Mouse (Mus musculus): ENCODE results near the gene Npc1l1.
"Not testable (repeated sequence)": the region's sequence is repeated elsewhere in the genome, so short reads cannot be mapped to it uniquely, and the experiment has no call there.

Npc1l1 gene

DNA sequence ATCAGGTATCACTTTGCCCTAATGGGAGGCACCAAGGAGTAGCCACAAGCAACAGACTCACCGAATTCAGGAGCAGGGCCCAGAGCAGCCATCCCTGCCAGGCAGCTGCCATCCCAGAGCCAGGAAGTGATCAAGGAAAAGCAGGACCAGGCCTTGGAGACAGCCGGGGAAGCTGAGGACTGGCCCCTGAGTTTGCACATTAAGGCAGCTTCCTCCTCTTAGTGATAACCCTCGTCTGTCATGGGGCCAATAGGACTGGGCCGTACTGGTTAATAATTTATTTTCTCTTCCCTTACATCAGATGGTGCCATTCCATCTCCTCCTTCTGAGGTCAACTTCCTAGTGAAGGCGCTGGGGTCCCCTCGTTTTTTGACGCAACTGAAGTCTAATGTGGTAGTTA is at the start of gene Npc1l1:
Gene Npc1l1 (minus strand): TSS at position 132 of the 400 bp plus-strand sequence.
- no peak for DNase-seq

DNA sequence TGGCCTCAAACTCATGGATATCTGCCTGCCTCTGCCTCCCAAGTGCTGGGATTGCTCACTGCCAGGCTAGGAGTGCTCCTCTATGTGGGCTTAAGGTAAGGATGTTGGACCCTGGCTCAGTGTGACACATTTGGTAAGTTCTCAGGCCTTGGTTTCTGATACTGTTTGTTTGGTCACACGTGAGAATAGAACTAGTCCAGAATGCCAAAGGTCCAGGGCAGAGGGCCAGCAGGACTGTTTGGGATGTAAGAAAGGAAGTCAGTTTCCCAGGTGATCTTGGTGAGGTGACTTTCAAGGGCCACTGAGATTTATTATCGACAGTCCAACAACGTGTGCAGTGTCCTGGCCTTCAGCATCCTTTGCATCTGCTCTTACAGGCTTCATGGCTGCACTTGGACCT is 46.5 kb upstream of the Npc1l1 start:
- no peak for DNase-seq

DNA sequence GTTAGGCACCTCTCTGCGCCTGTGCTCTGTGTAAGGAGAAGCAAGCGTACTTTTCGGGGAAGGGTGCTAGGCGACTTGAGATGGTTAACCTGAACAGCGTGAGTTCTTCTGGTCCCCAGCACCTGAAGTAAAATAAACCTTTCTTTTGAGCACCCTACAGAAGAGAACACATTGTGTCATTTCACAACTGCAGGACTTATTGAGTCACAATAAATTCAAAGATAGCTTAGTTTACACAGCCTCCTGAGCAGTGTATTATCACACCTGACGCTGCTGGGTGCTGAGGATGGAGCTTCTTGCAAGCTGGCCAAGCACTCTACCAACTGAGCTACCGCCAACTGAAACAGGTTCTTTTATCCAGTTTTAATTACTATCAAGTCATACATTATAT is 45.1 kb upstream of the Npc1l1 start:
- no peak for DNase-seq

DNA sequence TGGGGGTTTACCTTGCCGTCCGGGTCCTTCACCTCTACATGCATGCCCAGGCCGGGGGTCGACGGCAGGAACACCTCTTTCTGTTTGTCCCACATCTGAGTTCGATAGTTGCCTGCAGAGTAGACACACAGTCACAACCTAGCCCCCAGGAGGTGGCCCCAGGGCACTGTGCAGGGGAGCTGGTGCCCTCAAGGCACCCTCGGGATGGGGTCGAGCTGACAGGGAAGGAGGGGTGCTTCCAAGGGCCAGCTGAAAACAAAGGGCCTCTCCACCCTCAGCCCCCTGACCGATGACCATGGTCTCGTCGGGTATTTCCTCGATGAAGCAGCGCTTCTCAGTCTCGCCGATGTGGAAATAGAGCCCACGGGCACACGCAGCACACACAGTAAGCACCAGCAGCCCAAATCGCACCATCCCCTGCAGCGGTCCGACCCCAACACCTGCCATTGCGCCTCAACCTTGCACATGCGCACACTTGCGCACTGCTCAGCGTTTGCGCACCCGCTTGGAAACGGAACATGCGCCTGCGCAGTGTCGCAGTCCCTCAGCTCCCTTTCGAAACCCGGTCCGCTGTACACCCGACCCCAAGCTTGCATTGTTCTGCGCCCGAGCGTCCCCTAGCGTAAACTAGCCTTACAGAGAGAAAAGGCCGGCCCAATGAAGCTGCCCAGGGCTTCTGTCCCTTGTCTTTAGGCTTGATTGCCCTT is 44.6 kb upstream of the Npc1l1 start, which contains the start of gene Tmed4:
Gene Tmed4 (minus strand): TSS at position 484 of the 707 bp plus-strand sequence.
- DNase-seq: peak; percentile 99

DNA sequence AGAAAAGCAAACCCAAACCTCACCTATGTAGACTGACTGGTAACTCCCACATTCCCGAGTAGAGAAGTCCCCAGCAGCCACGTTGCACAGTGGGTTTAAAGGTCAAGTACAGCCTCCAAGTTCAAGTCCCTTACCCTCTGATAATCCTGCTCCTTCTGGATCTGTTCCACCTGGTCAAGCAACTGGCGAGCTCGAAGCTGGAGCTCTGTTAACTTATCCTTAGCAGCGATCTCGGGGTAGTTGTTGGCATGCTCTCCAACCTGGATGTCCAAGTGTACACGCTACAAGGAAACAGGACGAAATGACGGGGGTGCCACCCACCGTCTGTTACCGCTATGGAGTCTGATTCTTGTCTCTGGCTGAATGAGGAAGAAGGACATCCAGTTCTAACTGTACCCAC is 43.7 kb upstream of the Npc1l1 start:
- DNase-seq: no peak

DNA sequence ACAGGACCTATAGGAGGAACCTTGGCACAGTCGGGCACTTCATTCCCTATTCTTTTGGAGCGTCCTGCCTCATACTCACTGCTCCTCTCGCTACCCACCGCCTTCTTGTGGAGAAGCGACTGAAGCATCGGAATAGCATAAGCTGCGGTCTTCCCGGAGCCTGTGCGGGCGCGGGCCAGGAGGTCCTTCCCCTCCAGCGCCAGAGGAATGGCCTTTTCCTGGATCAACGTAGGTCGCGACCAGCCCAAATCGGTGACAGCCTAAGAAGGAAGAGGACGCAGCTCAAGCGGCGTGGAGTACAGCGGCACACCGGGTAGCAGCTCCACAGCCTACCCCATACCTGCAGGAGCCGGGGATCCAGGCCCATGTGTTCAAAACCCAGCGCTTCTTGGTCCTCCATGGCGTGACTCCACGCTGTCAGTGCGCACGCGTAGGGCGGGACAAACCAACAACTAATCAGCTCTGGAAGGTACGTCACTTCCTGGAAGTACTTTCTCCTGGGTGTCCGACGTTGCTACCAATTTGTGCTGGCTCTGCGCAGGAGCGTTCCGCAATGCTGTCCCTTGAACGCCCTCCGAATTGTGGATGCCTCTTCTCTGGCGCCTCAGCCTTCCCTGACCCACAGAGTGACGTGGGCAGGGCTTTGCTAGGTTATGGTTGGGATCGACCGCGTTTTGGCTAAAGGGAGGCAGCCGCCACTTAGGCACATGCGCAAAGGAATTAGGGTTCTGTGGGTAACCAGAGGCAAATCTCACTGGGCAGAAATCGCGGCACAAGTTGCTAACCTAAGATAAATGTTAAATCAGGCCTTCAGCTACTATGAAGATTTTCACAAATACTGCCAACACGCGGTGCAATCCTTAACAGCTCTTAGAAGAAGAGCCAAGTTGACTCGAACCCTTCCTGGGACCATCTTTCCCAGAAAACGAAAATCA is 37.6 kb upstream of the Npc1l1 start, which contains the start of gene Ddx56:
Gene Ddx56 (minus strand): TSS at position 453 of the 935 bp plus-strand sequence.
- peak; percentile 91 for DNase-seq

DNA sequence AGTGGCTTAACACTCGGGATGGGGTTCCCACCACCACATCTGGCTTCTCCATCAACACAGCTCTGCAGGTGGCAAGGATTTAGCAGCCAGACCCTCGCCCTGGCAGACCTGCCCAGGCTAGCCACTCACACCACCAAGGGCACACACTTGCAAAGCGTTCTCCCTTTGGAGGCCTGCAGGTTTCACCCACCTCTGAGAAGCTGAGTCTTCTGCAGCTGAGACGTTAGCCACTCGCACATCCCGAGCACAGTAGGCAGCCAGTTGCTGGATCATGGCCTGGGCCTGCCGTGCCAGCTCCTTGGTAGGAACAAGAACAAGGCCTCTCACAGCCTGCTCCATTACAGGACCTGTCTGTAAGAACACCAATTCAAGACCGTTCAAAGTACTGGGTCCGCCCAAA is 36.7 kb upstream of the Npc1l1 start:
- no peak for DNase-seq

DNA sequence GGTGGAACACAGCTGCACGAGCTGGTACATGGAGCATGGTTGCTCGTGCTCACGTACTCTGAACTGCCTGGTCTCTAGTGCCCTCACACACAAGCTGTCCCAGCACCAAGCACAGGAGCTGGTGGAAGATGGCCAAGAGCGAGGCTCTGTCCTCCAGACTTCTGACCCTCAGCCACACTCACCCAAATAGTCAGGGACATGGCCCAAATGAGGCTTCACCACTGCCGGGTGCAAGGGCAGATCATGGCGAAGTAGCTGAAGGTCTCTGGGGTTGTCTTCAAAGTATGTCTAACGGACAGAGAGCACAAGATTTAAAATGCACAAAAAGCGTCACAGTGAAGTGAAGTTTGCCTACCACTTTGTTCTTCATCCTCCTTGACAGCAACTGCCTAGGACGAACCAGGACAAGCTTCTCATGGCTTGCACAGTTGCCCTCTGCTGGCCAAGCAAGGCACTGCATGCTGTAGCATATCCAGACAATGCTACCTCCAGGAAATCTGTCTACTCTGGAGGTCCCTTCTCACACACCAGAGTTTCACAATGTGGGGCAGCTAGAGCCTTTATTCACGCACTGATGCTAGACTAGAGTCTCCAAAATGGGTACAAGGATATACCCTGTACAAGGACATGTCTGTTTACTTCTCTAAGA is 31.6 kb upstream of the Npc1l1 start:
- peak; percentile 75 for DNase-seq

DNA sequence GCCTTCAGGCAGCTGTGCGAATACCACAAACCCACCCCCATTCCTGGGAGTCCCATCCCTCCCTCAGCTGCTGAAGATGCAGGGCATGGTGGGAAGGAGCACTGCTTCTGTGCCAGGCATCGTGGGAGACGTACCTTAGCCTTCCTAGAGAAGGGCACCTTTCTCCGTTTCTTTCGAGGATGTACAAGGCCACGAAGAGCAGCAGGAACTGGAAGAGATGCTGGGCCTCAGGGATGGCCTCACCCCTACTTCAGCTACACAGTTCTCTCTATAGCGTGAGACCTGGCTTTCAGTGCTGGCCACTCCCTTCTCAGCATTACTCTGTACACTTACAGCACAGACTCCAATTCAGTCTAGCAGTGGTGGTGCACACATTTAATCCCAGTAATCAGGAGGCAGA is 29.5 kb upstream of the Npc1l1 start:
- DNase-seq: no peak

DNA sequence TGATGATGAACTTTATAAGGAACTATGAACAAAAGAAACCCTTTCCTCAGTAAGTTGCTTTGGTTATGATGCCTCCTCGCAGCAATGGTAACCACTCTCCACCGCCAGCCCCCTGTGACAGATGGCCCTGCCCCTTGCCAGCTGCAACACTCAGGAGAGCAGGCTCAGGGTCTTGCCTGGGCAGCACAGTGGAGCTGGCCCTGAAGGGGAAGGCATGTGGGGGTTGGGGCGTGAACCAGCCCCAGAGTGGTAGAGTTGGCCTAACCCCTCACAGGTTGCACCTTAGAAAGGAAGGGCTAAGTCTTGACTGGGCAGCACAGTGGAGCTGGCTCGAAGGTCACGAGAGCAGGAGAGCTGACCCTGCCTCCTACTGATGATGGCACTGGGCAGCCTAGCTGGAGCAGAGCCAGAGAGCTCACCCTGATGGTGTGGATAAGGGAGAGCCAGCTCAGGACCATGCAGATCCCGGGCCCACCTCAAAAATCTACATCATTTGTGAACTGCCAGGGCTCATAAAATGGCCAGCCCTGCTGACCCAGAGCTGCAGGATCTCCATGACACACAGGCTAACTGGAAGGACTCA is 26.6 kb upstream of the Npc1l1 start:
- no peak for DNase-seq

DNA sequence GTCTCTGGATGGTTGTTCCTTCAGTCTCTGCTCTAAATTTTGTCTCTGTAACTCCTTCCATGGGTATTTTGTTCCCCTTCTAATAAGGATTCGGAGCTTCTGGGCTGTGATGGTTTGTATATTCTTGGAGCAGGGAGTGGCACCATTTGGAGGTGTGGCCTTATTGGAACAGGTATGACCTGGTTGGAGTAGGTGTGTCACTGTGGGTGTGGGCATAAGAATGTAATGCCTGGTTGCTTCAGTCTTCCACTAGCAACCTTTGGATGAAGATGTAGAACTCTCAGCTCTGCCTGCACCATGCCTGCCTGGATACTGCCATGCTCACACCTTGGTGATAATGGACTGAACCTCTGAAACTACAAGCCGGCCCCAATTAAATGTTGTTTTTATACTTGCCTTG is 24.7 kb upstream of the Npc1l1 start:
- not testable (repeated sequence) for DNase-seq

DNA sequence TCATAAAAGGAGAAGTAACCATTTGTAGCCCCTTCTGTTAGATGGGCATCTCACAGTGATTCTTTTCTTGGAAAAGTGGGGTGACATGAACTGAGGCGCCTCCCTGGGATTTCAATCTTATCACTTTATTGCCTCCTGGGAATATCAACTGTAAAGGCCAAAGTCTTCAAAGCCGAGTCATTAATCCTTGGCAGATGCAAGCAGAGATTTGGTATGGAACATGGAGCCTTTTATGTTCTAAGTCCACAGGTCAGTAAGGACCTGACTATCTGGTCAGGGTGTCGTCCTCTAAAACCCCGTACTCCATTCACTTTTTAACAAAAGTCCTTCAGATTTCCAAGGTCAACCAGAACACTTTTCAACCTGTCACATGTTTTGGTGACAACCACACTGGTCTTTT is 22.9 kb upstream of the Npc1l1 start:
- no peak for DNase-seq

DNA sequence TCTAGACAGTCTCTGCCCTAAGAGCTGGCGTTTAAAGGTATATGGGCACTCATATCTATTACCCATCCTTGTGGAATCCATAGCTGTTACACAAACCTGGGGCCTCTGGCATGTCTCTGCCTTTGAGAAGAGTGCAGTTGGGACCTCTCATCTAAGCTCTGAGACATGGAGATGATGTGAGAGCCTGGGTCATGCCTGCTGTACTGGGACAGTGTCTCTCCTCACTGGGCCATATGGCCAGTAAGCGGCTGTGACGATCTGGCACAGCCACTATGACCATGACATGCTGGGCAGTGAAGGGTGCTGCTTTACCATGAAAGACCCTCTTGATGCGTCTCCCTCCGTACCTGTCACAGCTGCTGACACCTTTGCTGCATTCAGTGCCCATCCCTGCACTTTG is 22.3 kb upstream of the Npc1l1 start:
- no peak for DNase-seq

DNA sequence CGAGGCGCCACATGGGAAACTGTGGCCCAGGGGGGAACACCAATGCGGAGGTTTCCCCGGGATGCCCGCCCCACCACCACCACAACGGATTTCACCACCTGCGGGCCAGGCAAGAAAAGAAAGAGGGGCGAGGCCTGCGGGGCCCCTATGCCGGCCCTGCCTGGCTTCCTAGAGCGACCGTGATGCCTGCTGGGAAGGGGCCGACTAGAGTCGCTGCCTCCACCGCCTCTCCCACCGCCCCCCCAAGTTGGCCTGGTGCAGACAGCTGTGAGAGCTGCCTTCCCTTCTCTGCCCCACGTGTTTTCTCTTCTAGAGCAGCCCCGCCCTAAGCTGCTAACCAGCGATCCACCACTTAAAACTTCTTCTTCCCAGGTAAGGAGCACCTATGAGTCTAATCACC is 14.8 kb upstream of the Npc1l1 start:
- no peak for DNase-seq

DNA sequence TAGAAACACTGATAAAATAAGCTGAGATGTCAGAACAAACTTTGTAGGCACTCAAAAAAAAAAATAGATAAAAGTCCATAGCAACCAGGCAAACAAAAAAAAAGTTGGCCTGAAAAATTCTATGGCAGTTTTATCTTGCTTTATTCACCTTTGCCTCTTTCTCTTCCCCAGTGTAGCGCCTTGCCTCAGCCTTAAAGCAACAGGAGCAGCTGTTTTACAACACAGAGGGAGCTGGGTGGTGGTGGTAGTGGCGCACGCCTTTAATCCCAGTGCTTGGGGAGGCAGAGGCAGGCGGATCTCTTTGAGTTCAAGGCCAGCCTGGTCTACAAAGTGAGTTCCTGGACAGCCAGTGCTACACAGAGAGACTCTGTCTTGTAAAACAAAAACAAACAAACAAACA is 3.1 kb upstream of the Npc1l1 start:
- no peak for DNase-seq

DNA sequence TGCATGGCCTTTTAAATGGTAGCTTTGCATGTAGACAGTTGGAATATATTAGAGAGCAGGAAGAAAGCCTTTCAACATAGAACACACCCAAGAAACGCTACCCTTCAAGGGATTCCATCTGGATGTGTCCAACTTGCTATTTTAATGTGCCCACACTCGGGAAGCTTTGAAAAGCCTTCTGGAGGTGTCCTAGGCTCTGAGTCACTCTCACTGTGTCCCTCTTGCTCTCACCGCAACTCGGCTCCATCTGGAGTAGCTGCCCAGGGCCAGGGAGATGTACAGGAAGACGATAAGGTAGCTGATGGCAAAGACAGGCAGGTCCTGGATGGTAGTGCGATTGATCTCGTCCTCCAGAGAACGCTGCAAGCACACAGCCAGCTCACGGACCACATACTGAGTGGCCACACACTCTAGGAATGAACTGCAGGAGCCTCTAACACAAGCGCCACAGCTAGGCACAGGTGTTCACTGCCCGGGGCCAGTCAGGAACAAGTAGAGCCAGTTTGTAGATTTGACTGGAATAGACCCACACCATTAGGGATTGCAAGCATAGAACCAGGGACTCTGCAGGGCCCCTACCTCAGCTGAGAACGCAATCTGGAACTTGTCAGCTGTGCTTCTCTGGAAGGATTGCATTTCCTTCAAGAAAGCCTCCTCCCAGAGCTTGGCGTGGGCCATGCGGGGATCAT is 5.3 kb downstream of the Npc1l1 start:
- no peak for DNase-seq

DNA sequence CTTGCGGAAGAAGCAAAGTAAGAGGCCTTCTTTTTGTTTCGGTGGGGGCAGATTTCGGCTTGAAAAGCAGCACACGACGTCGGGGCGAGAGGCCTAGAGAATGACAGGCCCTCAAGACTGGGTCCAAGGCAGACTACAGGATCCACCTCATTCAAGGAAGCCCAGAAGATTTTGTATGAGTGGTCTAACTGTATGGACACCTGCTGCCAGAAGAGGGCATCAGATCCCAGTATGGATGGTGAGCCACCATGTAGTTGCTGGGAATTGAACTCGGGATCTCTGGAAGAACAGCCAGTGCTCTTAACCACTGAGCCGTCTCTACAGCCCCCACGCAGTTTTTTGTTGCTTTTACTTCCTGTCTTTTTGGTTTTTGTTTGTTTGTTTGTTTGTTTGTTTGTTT is 7.8 kb downstream of the Npc1l1 start:
- no peak for DNase-seq

DNA sequence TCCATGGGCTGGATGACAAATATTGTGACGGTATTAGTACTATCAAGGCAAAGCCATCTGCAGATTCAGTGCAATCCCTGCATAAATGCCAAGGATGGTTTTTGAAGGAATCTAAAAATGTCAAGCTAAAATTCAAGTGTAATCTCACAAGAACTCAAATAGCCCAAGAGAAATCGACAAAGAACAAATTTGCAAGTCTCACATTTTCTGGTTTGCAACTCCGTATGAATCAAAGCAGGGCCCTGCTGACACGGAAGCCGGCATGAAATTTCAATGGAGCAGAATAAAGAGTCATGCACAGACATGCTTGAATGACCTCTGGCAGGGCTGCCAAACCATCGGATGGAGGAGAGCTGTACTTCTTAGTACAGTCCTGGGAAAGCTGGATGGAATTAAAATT is 10.0 kb downstream of the Npc1l1 start:
- DNase-seq: no peak

DNA sequence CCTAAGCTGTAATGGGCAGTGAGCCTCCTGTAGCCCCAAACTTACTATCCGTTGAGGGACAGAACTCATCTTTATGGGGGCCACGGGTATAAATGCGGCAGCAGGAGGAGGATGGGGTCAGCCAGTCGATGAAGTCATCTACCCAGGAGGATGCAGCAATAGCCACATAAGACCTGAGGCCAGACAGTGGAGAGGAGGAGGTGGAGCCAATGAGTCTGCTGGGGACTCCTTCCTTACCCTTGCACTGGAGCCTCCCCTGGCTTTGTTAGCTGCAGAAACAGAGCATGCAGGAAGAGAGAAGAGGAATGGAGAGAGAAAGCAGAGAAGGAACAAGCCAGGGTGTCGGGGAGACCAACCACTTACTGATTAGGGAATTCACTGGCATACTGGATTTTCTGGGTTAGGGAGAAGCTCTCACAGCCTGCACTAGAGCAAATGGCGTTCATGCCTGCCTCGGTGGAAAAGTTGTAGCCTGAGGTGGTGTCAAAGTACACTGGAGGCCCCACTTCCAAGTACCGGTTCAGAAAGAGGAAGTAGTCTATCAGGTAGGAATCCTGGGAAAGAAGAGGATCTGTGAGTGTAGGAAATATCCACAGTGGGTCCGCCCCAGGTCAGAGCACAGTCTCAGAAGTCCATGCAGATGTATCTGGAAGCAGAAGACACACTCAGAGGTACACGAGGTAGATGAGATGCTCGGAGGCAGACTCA is 11.6 kb downstream of the Npc1l1 start:
- no peak for DNase-seq

DNA sequence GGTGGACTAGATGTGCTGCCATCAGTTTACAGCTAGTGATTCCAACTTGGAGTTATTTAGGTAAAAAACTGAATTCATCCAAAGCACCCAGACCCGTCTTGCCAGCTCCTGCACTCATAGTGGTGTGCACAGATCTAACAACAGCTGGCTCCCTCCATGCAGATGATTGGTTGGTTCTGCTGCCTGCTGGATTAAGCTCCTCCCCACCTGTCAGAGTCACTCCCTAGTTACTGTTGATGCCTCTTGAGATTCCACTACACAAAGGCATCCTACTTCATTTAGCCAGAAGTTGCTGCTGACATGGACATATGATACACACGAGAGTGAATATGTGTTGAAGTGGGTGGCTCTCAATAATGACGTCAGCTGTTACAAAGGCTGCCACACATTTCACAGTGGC is 13.1 kb downstream of the Npc1l1 start:
- no peak for DNase-seq

DNA sequence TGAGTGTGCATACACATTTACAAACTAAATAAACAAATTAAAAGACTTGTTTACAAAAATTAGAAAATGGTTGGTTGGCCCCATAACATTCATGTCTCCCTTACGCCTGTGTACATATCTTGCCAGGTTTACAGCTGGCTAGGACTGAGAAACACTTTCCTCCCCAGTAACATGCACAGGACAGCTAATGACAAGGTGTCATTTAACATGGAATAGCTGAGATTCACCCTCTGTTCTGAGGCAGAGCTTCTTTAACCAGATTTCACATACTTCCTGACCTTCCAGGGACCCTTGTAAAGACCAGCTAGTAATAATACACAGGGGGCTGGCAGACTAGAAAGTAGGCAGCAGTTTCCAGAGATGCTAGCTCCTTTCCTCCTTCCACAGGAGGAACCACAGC is 21.8 kb downstream of the Npc1l1 start:
- no peak for DNase-seq

DNA sequence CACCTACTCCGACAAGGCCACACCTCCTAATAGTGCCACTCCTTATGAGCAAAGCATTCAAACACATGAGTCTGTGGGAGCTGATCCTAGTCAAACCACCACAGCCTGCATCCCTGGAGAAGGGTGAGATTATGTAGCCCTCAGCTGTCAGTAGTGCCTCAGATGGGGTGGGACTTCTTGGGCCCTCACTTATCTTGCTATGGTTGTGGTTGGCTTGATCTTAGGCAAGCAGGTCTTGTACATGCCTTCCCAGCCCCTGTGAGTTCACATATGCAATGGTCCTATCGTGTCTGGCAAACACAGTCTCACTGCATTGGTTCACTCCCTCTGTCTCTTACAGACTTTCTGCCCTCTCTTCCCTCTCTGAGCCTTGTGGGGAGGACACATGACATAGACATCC is 22.9 kb downstream of the Npc1l1 start:
- DNase-seq: no peak
